Mouse (Mus musculus) lung, embryonic 14.5 days (tissue): ENCODE data around the gene Gstt2. TPM values are rescaled to one million over a fixed set of nuclear protein-coding genes. Genes with fewer than 3 reads are reported as not detected.
"Not testable (repeated sequence)": the region's sequence is repeated elsewhere in the genome, so short reads cannot be mapped to it uniquely, and the experiment has no call there.

Source experiments
- ATAC-seq: fragments of 200-750 bp; cut with Nextera tagmentation; 2 replicates; pipeline ENCODE4 v1.8.0; 2017; ENCODE audit warnings: mild to moderate bottlenecking, moderate TSS enrichment, moderate library complexity; ENCODE audit not compliant: insufficient read depth
- DNase-seq: peaks from one replicate; pipeline ENCODE4 v3.0.0-alpha.2; 2015
- H3K27ac ChIP-seq: fragments of 300-500 bp; sonication (generic); 2 replicates; pipeline ENCODE4 v1.5.1; 2014; ENCODE audit warnings: low read depth, mild to moderate bottlenecking, moderate library complexity
- H3K27me3 ChIP-seq: fragments of 300-500 bp; sonication (generic); 2 replicates; pipeline ENCODE4 v1.6.1; 2014; ENCODE audit warnings: low read length, control low read depth; ENCODE audit not compliant: insufficient read depth
- H3K36me3 ChIP-seq: fragments of 300-500 bp; sonication (generic); 2 replicates; pipeline ENCODE4 v1.6.1; 2014; ENCODE audit warnings: control low read depth; ENCODE audit not compliant: insufficient read depth
- H3K4me1 ChIP-seq: fragments of 300-500 bp; sonication (generic); 2 replicates; pipeline ENCODE4 v1.6.1; 2014; ENCODE audit warnings: antibody characterized with exemption, control low read depth; ENCODE audit not compliant: insufficient read depth
- H3K4me2 ChIP-seq: fragments of 300-500 bp; sonication (generic); 2 replicates; pipeline ENCODE4 v1.6.1; 2014; ENCODE audit warnings: mild to moderate bottlenecking
- H3K4me3 ChIP-seq: fragments of 300-500 bp; sonication (generic); 2 replicates; pipeline ENCODE4 v1.5.1; 2014; ENCODE audit warnings: low read depth, low read length
- H3K9ac ChIP-seq: fragments of 300-500 bp; sonication (generic); 2 replicates; pipeline ENCODE4 v1.6.1; 2014
- H3K9me3 ChIP-seq: fragments of 300-500 bp; sonication (generic); 2 replicates; pipeline ENCODE4 v1.6.1; 2016; ENCODE audit warnings: low read depth, low read length, control low read depth
- CTCF ChIP-seq: IDR thresholded peaks from 2 replicates; pipeline ENCODE4 v1.5.1; 2016; ENCODE audit warnings: antibody characterized with exemption, low read depth
- WGBS: fragments of 180-500 bp; shearing (Covaris S2); extraction: QIAGEN DNeasy Blood & Tissue Kit; methylation state at CpG from one replicate; pipeline ENCODE4 v1.1.7; 2014; 5-methylcytosine and 5-hydroxymethylcytosine counted together
- polyA plus RNA-seq: library from polyadenylated mRNA; unstranded; fragments of >200 nt; fragmentation: Nextera tagmentation; extraction: Ambion mirVana; gene quantifications from 2 replicates; pipeline ENCODE4 v1.2.1, GENCODE M21; 2014

Gene Gstt2
- polyA plus RNA-seq, 1 experiment from 2014 or later: 28.0 TPM

- WGBS: 24% methylated on average over 3 of the region's 3 CpGs
- Histone ChIP-seq H3K4me1 (no peaks in the 10 kb centered on the region), H3K9me3 (no peaks in the 10 kb centered on the region), H3K9ac (no peak overlapping the region), H3K4me2 (no peak overlapping the region), H3K36me3 (no peaks in the 10 kb centered on the region), H3K27me3 (no peaks in the 10 kb centered on the region), H3K27ac (no peak overlapping the region), H3K4me3 (no peak overlapping the region)
- DNase-seq (no peak), ATAC-seq (no peak)
- no peak for TF ChIP-seq CTCF
Observed at GRCm38 (mm10) chr10:75848382-75848781, 11.2 kb upstream of the Gstt2 start.

- ATAC-seq: no peak
- WGBS: 61% methylated on average over 6 of the region's 6 CpGs
Observed at GRCm38 (mm10) chr10:75845306-75845930, 8.2 kb upstream of the Gstt2 start.

GRCm38 (mm10) chr10:75844800-75845199 lies 7.6 kb upstream of the Gstt2 start:
- H3K4me1 ChIP-seq: no peaks in the 10 kb centered on the region
- no peak overlapping the region for H3K4me2 ChIP-seq
- H3K9me3 ChIP-seq: no peaks in the 10 kb centered on the region
- DNase-seq: no peak
- no peak for ATAC-seq
- H3K9ac ChIP-seq: no peak overlapping the region
- no peak overlapping the region for H3K4me3 ChIP-seq
- TF ChIP-seq CTCF: no peak
- H3K27ac ChIP-seq: no peak overlapping the region
- H3K36me3 ChIP-seq: no peaks in the 10 kb centered on the region
- no peaks in the 10 kb centered on the region for H3K27me3 ChIP-seq
- 66% methylated on average over 1 of the region's 1 CpGs for WGBS

More at GRCm38 (mm10) chr10:75845306-75845930, 8.2 kb upstream of the Gstt2 start:
- H3K4me2 ChIP-seq: no peak overlapping the region
- no peaks in the 10 kb centered on the region for H3K9me3 ChIP-seq
- no peak for DNase-seq
- no peaks in the 10 kb centered on the region for H3K27me3 ChIP-seq
- TF ChIP-seq CTCF: no peak
- H3K27ac ChIP-seq: no peak overlapping the region
- no peak overlapping the region for H3K4me3 ChIP-seq
- H3K36me3 ChIP-seq: no peaks in the 10 kb centered on the region
- no peak overlapping the region for H3K9ac ChIP-seq
- no peaks in the 10 kb centered on the region for H3K4me1 ChIP-seq

- not testable (repeated sequence) for H3K9ac ChIP-seq, H3K9me3 ChIP-seq, H3K27me3 ChIP-seq, H3K36me3 ChIP-seq, H3K4me1 ChIP-seq, H3K4me2 ChIP-seq, ATAC-seq, DNase-seq, H3K4me3 ChIP-seq, H3K27ac ChIP-seq
- 74% methylated on average over 6 of the region's 6 CpGs for WGBS
Observed at GRCm38 (mm10) chr10:75843898-75844297, 6.7 kb upstream of the Gstt2 start.

GRCm38 (mm10) chr10:75839092-75839491 lies 1.9 kb upstream of the Gstt2 start:
- no peak overlapping the region for H3K27ac ChIP-seq

GRCm38 (mm10) chr10:75835761-75836531 lies 1.3 kb downstream of the Gstt2 start:
- Histone ChIP-seq H3K36me3 (no peaks in the 10 kb centered on the region), H3K27me3 (no peaks in the 10 kb centered on the region), H3K4me2 (peak overlapping the region; percentile 74), H3K9ac (0 out of 2 replicates have a peak overlapping the region, but pooled peaks have one; percentile 59), H3K9me3 (no peaks in the 10 kb centered on the region), H3K27ac (peak overlapping the region; percentile 80), H3K4me3 (peak overlapping the region; percentile 41), H3K4me1 (peaks cover 23% of the 10 kb centered on the region)
- DNase-seq: peak; percentile 74
- TF ChIP-seq CTCF: peak; percentile 32
- WGBS: 10% methylated on average over 9 of the region's 10 CpGs
- no peak for ATAC-seq

More at GRCm38 (mm10) chr10:75839092-75839491, 1.9 kb upstream of the Gstt2 start:
- DNase-seq: no peak
- no peak for ATAC-seq
- Histone ChIP-seq H3K9ac (no peak overlapping the region), H3K27me3 (no peaks in the 10 kb centered on the region), H3K4me3 (no peak overlapping the region), H3K9me3 (no peaks in the 10 kb centered on the region), H3K4me1 (peaks cover 19% of the 10 kb centered on the region), H3K4me2 (no peak overlapping the region), H3K36me3 (no peaks in the 10 kb centered on the region)
- WGBS: 78% methylated on average over 10 of the region's 10 CpGs
- TF ChIP-seq CTCF: no peak

- no peaks in the 10 kb centered on the region for H3K9me3 ChIP-seq
- peaks cover 23% of the 10 kb centered on the region for H3K4me1 ChIP-seq
- H3K27me3 ChIP-seq: no peaks in the 10 kb centered on the region
- H3K9ac ChIP-seq: peak overlapping the region; percentile 9; the same call in 1 of the 2 replicates
- ATAC-seq (peak; percentile 10; the same call in 1 of the 2 replicates), DNase-seq (peak; percentile 61)
- no peaks in the 10 kb centered on the region for H3K36me3 ChIP-seq
- H3K4me2 ChIP-seq: peak overlapping the region; percentile 74
- peak overlapping the region; percentile 41 for H3K4me3 ChIP-seq
- TF ChIP-seq CTCF: no peak
- 2% methylated on average over 10 of the region's 10 CpGs for WGBS
- 0 out of 2 replicates have a peak overlapping the region, but pooled peaks have one; percentile 54 for H3K27ac ChIP-seq
Observed at GRCm38 (mm10) chr10:75835307-75835706, 1.9 kb downstream of the Gstt2 start.
